Mouse (Mus musculus) small intestine, adult 2 months (tissue): Measurements from ENCODE around the gene Foxf1. TPM values are rescaled to one million over a fixed set of nuclear protein-coding genes. Genes with fewer than 3 reads are reported as not detected.
A peak's percentile ranks its signal among the peaks of the same experiment; 100 is the strongest.

ENCODE experiments used
- H3K27ac ChIP-seq: fragments of 200-500 bp; 2 replicates; pipeline ENCODE4 v1.5.1; 2012; ENCODE audit warnings: low read depth, low read length, control low read depth, inconsistent platforms; ENCODE audit not compliant: insufficient read depth
- H3K27me3 ChIP-seq: fragments of 200-500 bp; 2 replicates; pipeline ENCODE4 v1.6.1; 2012; ENCODE audit warnings: mild to moderate bottlenecking, moderate library complexity, low read length, inconsistent platforms; ENCODE audit not compliant: control insufficient read depth, insufficient read depth
- H3K36me3 ChIP-seq: fragments of 200-500 bp; 2 replicates; pipeline ENCODE4 v1.6.1; 2012; ENCODE audit warnings: mild to moderate bottlenecking, low read length, control low read depth, inconsistent platforms; ENCODE audit not compliant: control insufficient read depth, insufficient read depth
- H3K4me1 ChIP-seq: fragments of 200-500 bp; 2 replicates; pipeline ENCODE4 v1.6.1; 2012; ENCODE audit warnings: low read length, inconsistent platforms, mixed read lengths; ENCODE audit not compliant: control insufficient read depth, insufficient read depth, insufficient read length
- H3K4me3 ChIP-seq: fragments of 200-500 bp; 2 replicates; pipeline ENCODE4 v1.5.1; 2012; ENCODE audit warnings: low read depth, mild to moderate bottlenecking, control low read depth, inconsistent platforms, low read length, moderate library complexity
- CTCF ChIP-seq: fragments of 200-500 bp; IDR thresholded peaks from 2 replicates; pipeline ENCODE4 v1.5.1; 2012; ENCODE audit warnings: low read depth, mild to moderate bottlenecking, control low read depth, inconsistent platforms, low read length, moderate library complexity, mixed read lengths; ENCODE audit not compliant: insufficient replicate concordance, insufficient read length; ENCODE audit errors: extremely low read depth
- POLR2A ChIP-seq: fragments of 200-500 bp; IDR thresholded peaks from 2 replicates; pipeline ENCODE4 v1.6.1; 2012; ENCODE audit warnings: low read depth, mild to moderate bottlenecking, control low read depth, inconsistent platforms, low read length, moderate library complexity
- WGBS: fragments of 180-500 bp; shearing (Covaris S2); methylation state at CpG from one replicate; pipeline ENCODE4 v1.1.7; 2018; 5-methylcytosine and 5-hydroxymethylcytosine counted together
- polyA plus RNA-seq: library from polyadenylated mRNA; depleted of rRNA; stranded (reverse); fragments of >200 nt; gene quantifications from 2 replicates; pipeline ENCODE4 v1.2.3, GENCODE M21; 2012

The Foxf1 gene
- polyA plus RNA-seq, 1 experiment: 49.6 TPM

GRCm38 (mm10) chr8:121115948-121116347 is 31.8 kb downstream of the Foxf1 start, which contains the start of gene Foxc2:
TSS of gene Foxc2 (plus strand) at chr8:121116171.
- Histone ChIP-seq H3K27ac (no peak within 1 kb of the TSS), H3K4me1 (peaks cover 9% of the 10 kb centered on the region; the same call in 1 of the 2 replicates), H3K36me3 (no peaks in the 10 kb centered on the region), H3K27me3 (peaks cover 67% of the 10 kb centered on the region), H3K4me3 (peak within 1 kb of the TSS; percentile 63)
- WGBS: 2% methylated on average over 25 of the region's 25 CpGs
- no peak; the same call in 1 of the 2 replicates for TF ChIP-seq POLR2A
- TF ChIP-seq CTCF: no peak

GRCm38 (mm10) chr8:121116591-121117185 is 32.5 kb downstream of the Foxf1 start:
- WGBS: 2% methylated on average over 55 of the region's 55 CpGs
- no peak for TF ChIP-seq CTCF
- no peak for TF ChIP-seq POLR2A
- no peak overlapping the region for H3K27ac ChIP-seq
- peaks cover 9% of the 10 kb centered on the region; the same call in 1 of the 2 replicates for H3K4me1 ChIP-seq
- peaks cover 75% of the 10 kb centered on the region for H3K27me3 ChIP-seq
- H3K4me3 ChIP-seq: peak overlapping the region; percentile 63
- H3K36me3 ChIP-seq: no peaks in the 10 kb centered on the region

GRCm38 (mm10) chr8:121117186-121117651 is 33.0 kb downstream of the Foxf1 start:
- Histone ChIP-seq H3K4me3 (peak overlapping the region; percentile 63), H3K27me3 (peaks cover 80% of the 10 kb centered on the region), H3K27ac (no peak overlapping the region), H3K36me3 (no peaks in the 10 kb centered on the region), H3K4me1 (peaks cover 9% of the 10 kb centered on the region; the same call in 1 of the 2 replicates)
- TF ChIP-seq CTCF (no peak), POLR2A (no peak)
- WGBS: 4% methylated on average over 62 of the region's 62 CpGs

GRCm38 (mm10) chr8:121117906-121118305 is 33.7 kb downstream of the Foxf1 start:
- TF ChIP-seq POLR2A (no peak), CTCF (no peak)
- no peak overlapping the region for H3K4me3 ChIP-seq
- H3K27ac ChIP-seq: no peak overlapping the region
- 4% methylated on average over 28 of the region's 28 CpGs for WGBS
- no peaks in the 10 kb centered on the region for H3K36me3 ChIP-seq
- H3K4me1 ChIP-seq: peaks cover 9% of the 10 kb centered on the region; the same call in 1 of the 2 replicates
- H3K27me3 ChIP-seq: peaks cover 87% of the 10 kb centered on the region

- WGBS: 12% methylated on average over 18 of the region's 18 CpGs
- TF ChIP-seq POLR2A (no peak), CTCF (no peak)
- Histone ChIP-seq H3K36me3 (no peaks in the 10 kb centered on the region), H3K4me3 (no peak overlapping the region), H3K27ac (no peak overlapping the region), H3K4me1 (peaks cover 9% of the 10 kb centered on the region; the same call in 1 of the 2 replicates), H3K27me3 (peaks cover 83% of the 10 kb centered on the region)
Measured at GRCm38 (mm10) chr8:121118634-121119420, 34.6 kb downstream of the Foxf1 start.

- TF ChIP-seq POLR2A (no peak), CTCF (no peak)
- Histone ChIP-seq H3K27me3 (peaks cover 82% of the 10 kb centered on the region), H3K36me3 (no peaks in the 10 kb centered on the region), H3K4me3 (no peak overlapping the region), H3K27ac (no peak overlapping the region), H3K4me1 (peaks cover 9% of the 10 kb centered on the region; the same call in 1 of the 2 replicates)
- WGBS: 30% methylated on average over 12 of the region's 12 CpGs
Measured at GRCm38 (mm10) chr8:121119635-121120455, 35.7 kb downstream of the Foxf1 start.
